In the genomic region with DNA sequence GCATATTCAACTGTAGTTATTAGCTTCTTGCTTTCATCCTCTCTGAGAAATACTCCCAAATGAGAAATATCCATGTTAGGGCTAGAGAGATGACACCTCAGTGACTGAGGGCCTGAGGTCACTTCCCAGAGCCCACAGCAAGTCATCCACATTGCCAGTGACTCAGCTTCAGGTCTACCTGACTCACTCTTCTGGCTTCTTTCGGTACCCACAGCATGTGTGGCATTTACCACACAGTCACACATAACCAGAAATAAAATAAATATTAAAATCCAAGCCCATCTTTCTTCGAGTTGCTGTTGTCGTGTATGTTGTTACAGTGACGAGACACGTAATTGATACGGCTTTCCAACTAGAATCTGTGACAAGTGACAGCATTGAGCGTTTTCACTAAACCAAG, we compare ENCODE assay signal across 20 mouse cellular contexts. TPM values are rescaled to one million over a fixed set of nuclear protein-coding genes. Genes with fewer than 3 reads are reported as not detected.
"Had no signal": no experiment of that assay in that cellular context is flagged by ENCODE, and none has a peak within 500 bp of the region (broad histone marks: within the 10 kb centered on the region; RNA-seq: fewer than 3 reads in every experiment).

No protein-coding gene starts in this region.

- H3K4me3 ChIP-seq: kidney, embryonic 15.5 days; limb, embryonic 12.5 days; liver, embryonic 13.5 days; lung, embryonic 15.5 days; neural tube, embryonic 12.5 days; stomach, embryonic 15.5 days had no signal

- H3K36me3 ChIP-seq: kidney, embryonic 15.5 days; limb, embryonic 12.5 days; liver, embryonic 13.5 days; lung, embryonic 15.5 days; neural tube, embryonic 12.5 days; stomach, embryonic 15.5 days had no signal

- H3K27me3 ChIP-seq: kidney, embryonic 15.5 days; limb, embryonic 12.5 days; liver, embryonic 13.5 days; lung, embryonic 15.5 days; neural tube, embryonic 12.5 days; stomach, embryonic 15.5 days had no signal

- DNase-seq: kidney, postnatal 14 days; layer of hippocampus, postnatal 36 days; liver; liver, embryonic 13.5 days; liver, postnatal 0 days; midbrain, embryonic 14.5 days; right cerebral cortex, postnatal 4 days; thymus, postnatal 4 days had no signal

RNA-seq across cellular contexts. Expression of gene Tigit, which starts 33.8 kb away (rescaled TPM):
- total RNA-seq: layer of hippocampus, postnatal 36 days; left cerebral cortex, adult 8-10 months; left cerebral cortex, postnatal 36 days; megakaryocyte-erythroid progenitor cell, adult 5-6 weeks; neutrophil, adult 5-6 weeks had no signal
- polyA plus RNA-seq: kidney, embryonic 15.5 days; limb, embryonic 12.5 days; liver, embryonic 13.5 days; midbrain, embryonic 14.5 days; neural tube, embryonic 12.5 days; stomach, embryonic 15.5 days; testis, adult 2 months had no signal

RNA-seq across cellular contexts. Expression of gene Drd3, which starts 56.1 kb away (rescaled TPM):
- total RNA-seq: megakaryocyte-erythroid progenitor cell, adult 5-6 weeks; neutrophil, adult 5-6 weeks had no signal
- polyA plus RNA-seq: kidney, embryonic 15.5 days; limb, embryonic 12.5 days; liver, embryonic 13.5 days; liver, postnatal 0 days; lung, embryonic 15.5 days; midbrain, embryonic 14.5 days; neural tube, embryonic 12.5 days; spleen, adult 2 months; testis, adult 2 months; thymus, postnatal 0 days had no signal
